In genomic region chr7:37911802-37912122, GRCm38 (mm10) we compare ENCODE assay signal across 15 mouse cellular contexts.
DNase-seq lines count a peak whose midpoint lies in the region; ATAC-seq and TF ChIP-seq lines count a peak whose summit lies in the region.
"Had no signal": no experiment of that assay in that cellular context is flagged by ENCODE, and none has a peak within 500 bp of the region (broad histone marks: within the 10 kb centered on the region; RNA-seq: fewer than 3 reads in every experiment).

No protein-coding gene starts in this region.

- no peaks in the 10 kb centered on the region for H3K27me3 ChIP-seq in forebrain, embryonic 14.5 days (replicated peaks; ENCODE audit: control insufficient read depth, insufficient read depth, low read length)
- H3K27me3 ChIP-seq in forebrain, postnatal 0 days (ENCODE audit: insufficient read depth, low read length), result no peaks in the 10 kb centered on the region
- H3K27me3 ChIP-seq in lung, embryonic 15.5 days, result no peaks in the 10 kb centered on the region
- no peaks in the 10 kb centered on the region for H3K27me3 ChIP-seq in embryonic facial prominence, embryonic 11.5 days (ENCODE audit: control insufficient read depth, insufficient read depth, low read length)
- no peaks in the 10 kb centered on the region for H3K27me3 ChIP-seq in midbrain, embryonic 15.5 days (replicated peaks)
- H3K27me3 ChIP-seq: heart, embryonic 15.5 days; hindbrain, embryonic 15.5 days; neural tube, embryonic 12.5 days had no signal

- H3K4me3 ChIP-seq in forebrain, embryonic 14.5 days (ENCODE audit: low read depth, low read length), result no peak overlapping the region
- no peak overlapping the region for H3K4me3 ChIP-seq in forebrain, postnatal 0 days (ENCODE audit: low read depth, low read length)
- no peak overlapping the region for H3K4me3 ChIP-seq in lung, embryonic 15.5 days
- H3K4me3 ChIP-seq in embryonic facial prominence, embryonic 11.5 days (ENCODE audit: low read depth, low read length), result no peak overlapping the region
- no peak overlapping the region for H3K4me3 ChIP-seq in midbrain, embryonic 15.5 days
- H3K4me3 ChIP-seq: heart, embryonic 15.5 days; hindbrain, embryonic 15.5 days; neural tube, embryonic 12.5 days had no signal

- H3K4me2 ChIP-seq in forebrain, embryonic 14.5 days (ENCODE audit: low read length), result no peak overlapping the region
- no peak overlapping the region for H3K4me2 ChIP-seq in forebrain, postnatal 0 days (ENCODE audit: low read depth)
- H3K4me2 ChIP-seq in lung, embryonic 15.5 days, result no peak overlapping the region
- H3K4me2 ChIP-seq in embryonic facial prominence, embryonic 11.5 days (ENCODE audit: low read depth, low read length), result no peak overlapping the region
- H3K4me2 ChIP-seq in midbrain, embryonic 15.5 days, result no peak overlapping the region
- H3K4me2 ChIP-seq: heart, embryonic 15.5 days; hindbrain, embryonic 15.5 days; neural tube, embryonic 12.5 days had no signal

- peak; percentile 22; the same call in 1 of the 2 replicates for ATAC-seq in forebrain, embryonic 14.5 days
- ATAC-seq in forebrain, postnatal 0 days, result no peak
- peak; percentile 49; the same call in 1 of the 2 replicates for ATAC-seq in lung, embryonic 15.5 days (ENCODE audit: borderline replicate concordance, extremely low read depth, low FRiP score, low TSS enrichment)
- peak; percentile 77 for ATAC-seq in embryonic facial prominence, embryonic 11.5 days (replicated peaks; ENCODE audit: insufficient number of reproducible peaks, low FRiP score, low TSS enrichment, low read depth)
- 0 out of 2 replicates have a peak, but pooled peaks have one; percentile 16 for ATAC-seq in midbrain, embryonic 15.5 days (replicated peaks)

- no peak for DNase-seq in forebrain, embryonic 14.5 days (ENCODE audit: low spot score)
- DNase-seq in forebrain, postnatal 0 days, result no peak
- DNase-seq in lung, postnatal 14 days, result no peak
- peak; percentile 49 for DNase-seq in embryonic facial prominence, embryonic 11.5 days (ENCODE audit: low spot score)
- DNase-seq in adrenal gland, adult 18-20 months (ENCODE audit: low spot score in 2 of 2), result no peak
- no peak for DNase-seq in ovary, postnatal 36 days (ENCODE audit: low spot score)
- DNase-seq: adrenal gland, postnatal 14 days; B cell, adult 2 months; cerebellum, adult 9-11 months; kidney, adult 8-10 months had no signal

- no peaks in the 10 kb centered on the region for H3K36me3 ChIP-seq in forebrain, embryonic 14.5 days (ENCODE audit: control insufficient read depth, insufficient read depth, low read length)
- H3K36me3 ChIP-seq in forebrain, postnatal 0 days (ENCODE audit: insufficient read depth), result no peaks in the 10 kb centered on the region
- H3K36me3 ChIP-seq in lung, embryonic 15.5 days, result no peaks in the 10 kb centered on the region
- no peaks in the 10 kb centered on the region for H3K36me3 ChIP-seq in embryonic facial prominence, embryonic 11.5 days (replicated peaks; ENCODE audit: control insufficient read depth, insufficient read depth, low read depth, low read length)
- no peaks in the 10 kb centered on the region for H3K36me3 ChIP-seq in midbrain, embryonic 15.5 days (replicated peaks)
- H3K36me3 ChIP-seq: heart, embryonic 15.5 days; hindbrain, embryonic 15.5 days; neural tube, embryonic 12.5 days had no signal

- 11% methylated on average over 3 of the region's 3 CpGs for WGBS in forebrain, embryonic 14.5 days
- 13% methylated on average over 3 of the region's 3 CpGs for WGBS in forebrain, postnatal 0 days
- WGBS in lung, embryonic 15.5 days, result 24% methylated on average over 3 of the region's 3 CpGs
- WGBS in embryonic facial prominence, embryonic 11.5 days, result 21% methylated on average over 3 of the region's 3 CpGs
- 15% methylated on average over 3 of the region's 3 CpGs for WGBS in midbrain, embryonic 15.5 days

- H3K9ac ChIP-seq in forebrain, embryonic 14.5 days (ENCODE audit: low read length), result no peak overlapping the region
- H3K9ac ChIP-seq in forebrain, postnatal 0 days, result no peak overlapping the region
- no peak overlapping the region for H3K9ac ChIP-seq in lung, embryonic 15.5 days
- no peak overlapping the region for H3K9ac ChIP-seq in embryonic facial prominence, embryonic 11.5 days (replicated peaks; ENCODE audit: low read length)
- no peak overlapping the region for H3K9ac ChIP-seq in midbrain, embryonic 15.5 days
- H3K9ac ChIP-seq: heart, embryonic 15.5 days; hindbrain, embryonic 15.5 days; neural tube, embryonic 12.5 days had no signal

- peaks cover 7% of the 10 kb centered on the region; the same call in 1 of the 2 replicates for H3K4me1 ChIP-seq in forebrain, embryonic 14.5 days (ENCODE audit: control insufficient read depth, insufficient read depth, low read length)
- H3K4me1 ChIP-seq in forebrain, postnatal 0 days (ENCODE audit: insufficient read depth), result no peaks in the 10 kb centered on the region
- no peaks in the 10 kb centered on the region for H3K4me1 ChIP-seq in lung, embryonic 15.5 days
- no peaks in the 10 kb centered on the region; the same call in 1 of the 2 replicates for H3K4me1 ChIP-seq in embryonic facial prominence, embryonic 11.5 days (ENCODE audit: control insufficient read depth, insufficient read depth, low read length)
- 0 out of 2 replicates have a peak, but pooled peaks cover 3% of the 10 kb centered on the region for H3K4me1 ChIP-seq in midbrain, embryonic 15.5 days

- no peak overlapping the region for H3K27ac ChIP-seq in forebrain, embryonic 14.5 days (ENCODE audit: low read depth, low read length)
- H3K27ac ChIP-seq in forebrain, postnatal 0 days (ENCODE audit: low read depth, low read length), result no peak overlapping the region
- no peak overlapping the region for H3K27ac ChIP-seq in lung, embryonic 15.5 days
- H3K27ac ChIP-seq in embryonic facial prominence, embryonic 11.5 days (replicated peaks; ENCODE audit: low read depth, low read length), result no peak overlapping the region
- no peak overlapping the region for H3K27ac ChIP-seq in midbrain, embryonic 15.5 days
- H3K27ac ChIP-seq: heart, embryonic 15.5 days; hindbrain, embryonic 15.5 days; neural tube, embryonic 12.5 days had no signal

- H3K9me3 ChIP-seq in forebrain, embryonic 14.5 days (replicated peaks; ENCODE audit: control insufficient read depth, low read length), result no peaks in the 10 kb centered on the region
- H3K9me3 ChIP-seq in forebrain, postnatal 0 days (ENCODE audit: low read length), result no peaks in the 10 kb centered on the region
- no peaks in the 10 kb centered on the region for H3K9me3 ChIP-seq in lung, embryonic 15.5 days
- H3K9me3 ChIP-seq in embryonic facial prominence, embryonic 11.5 days (replicated peaks; ENCODE audit: control insufficient read depth, low read length), result no peaks in the 10 kb centered on the region
- H3K9me3 ChIP-seq in midbrain, embryonic 15.5 days, result no peaks in the 10 kb centered on the region
- H3K9me3 ChIP-seq: heart, embryonic 15.5 days; hindbrain, embryonic 15.5 days; neural tube, embryonic 12.5 days had no signal

- TF ChIP-seq CTCF in forebrain, postnatal 0 days (IDR thresholded peaks at IDR 0.05; ENCODE audit: low read depth), result no peak
